Mouse (Mus musculus) gastrocnemius, postnatal 36 days (tissue): Measurements from ENCODE around the gene Dus3l. TPM values are rescaled to one million over a fixed set of nuclear protein-coding genes. Genes with fewer than 3 reads are reported as not detected.
A peak's percentile ranks its signal among the peaks of the same experiment; 100 is the strongest.

ENCODE experiments used
- DNase-seq, 2 experiments: peaks; one replicate each; pipeline ENCODE4 v3.0.0; 2022
- intact Hi-C: fragments of 180-260 bp; cut with DNase I; formaldehyde crosslinking; loops from one replicate; pipeline ENCODE4 v1.15.1; 2025
- total RNA-seq, 2 experiments: library from RNA; stranded (reverse); gene quantifications; 2 replicates each; pipeline ENCODE4 v1.2.3; 2021

Dus3l gene
- total RNA-seq, 2 experiments from 2014 or later = 13.4 to 16.1 TPM

GRCm38 (mm10) chr17:56777568-56777967 lies 13.0 kb downstream of the Dus3l start:
- DNase-seq = no peak
- intact Hi-C loops = no loop called here

DNA sequence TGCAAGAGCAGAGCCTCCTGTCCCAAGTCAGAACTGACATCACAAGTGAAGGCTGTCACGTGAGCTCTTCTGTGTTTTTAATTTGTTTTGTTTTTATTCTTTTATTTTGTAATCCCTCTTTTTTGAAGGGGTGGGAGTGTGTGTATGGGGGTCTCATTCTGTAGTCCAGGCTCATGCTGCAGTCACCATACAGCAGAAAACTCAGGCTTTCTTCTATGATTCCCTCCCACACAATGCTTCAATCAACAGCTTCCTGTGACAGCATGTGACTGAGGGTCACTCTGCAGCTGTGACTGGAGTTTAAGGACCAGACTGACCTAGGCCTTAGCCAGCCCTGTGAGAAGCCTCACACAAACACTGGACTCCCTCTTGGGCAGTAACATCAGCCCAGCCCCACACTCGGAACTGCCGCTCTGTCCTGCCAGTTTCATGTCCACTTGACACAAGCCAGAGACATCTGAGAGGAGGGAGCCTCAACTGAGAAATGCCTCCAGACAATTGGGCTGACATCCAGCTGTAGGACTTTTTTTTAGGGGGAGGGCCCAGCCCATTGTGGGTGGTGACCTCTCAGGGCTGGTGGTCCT lies 14.3 kb downstream of the Dus3l start:
- intact Hi-C loops = no loop called here
- DNase-seq = no peak

DNA sequence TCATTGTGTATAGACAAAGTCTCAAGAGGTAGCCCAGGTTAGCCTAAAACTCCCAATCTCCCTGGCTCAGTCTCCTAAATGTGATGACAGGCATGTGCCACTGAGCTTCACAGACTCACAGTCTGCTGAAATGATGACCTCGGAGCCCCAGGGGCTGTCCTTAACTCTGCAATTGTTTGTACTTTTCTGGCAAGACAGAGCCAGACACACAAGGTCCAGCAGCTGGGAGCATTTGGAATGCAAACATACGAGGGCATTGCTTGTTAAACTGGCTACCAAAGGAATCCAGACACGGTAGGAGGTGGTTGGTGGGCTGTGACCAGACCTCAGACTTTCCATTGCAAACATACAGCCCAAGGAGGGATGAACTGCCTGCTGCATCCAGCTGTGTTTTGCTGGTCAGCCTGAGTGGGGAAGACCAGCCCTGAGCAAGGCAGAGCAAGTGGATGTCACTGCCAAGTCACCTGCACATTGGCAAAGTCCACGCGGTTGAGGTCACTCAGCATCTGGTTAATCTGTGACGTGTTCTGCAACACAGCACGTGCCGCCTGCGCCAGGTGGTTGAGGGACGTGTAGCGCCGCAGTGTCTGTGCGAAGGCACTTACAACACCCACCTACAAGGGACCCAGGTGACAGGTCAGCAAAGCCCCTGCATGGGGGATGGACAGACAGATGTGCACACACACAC lies 15.9 kb downstream of the Dus3l start:
- no peak for DNase-seq
- intact Hi-C loops = no loop called here

DNA sequence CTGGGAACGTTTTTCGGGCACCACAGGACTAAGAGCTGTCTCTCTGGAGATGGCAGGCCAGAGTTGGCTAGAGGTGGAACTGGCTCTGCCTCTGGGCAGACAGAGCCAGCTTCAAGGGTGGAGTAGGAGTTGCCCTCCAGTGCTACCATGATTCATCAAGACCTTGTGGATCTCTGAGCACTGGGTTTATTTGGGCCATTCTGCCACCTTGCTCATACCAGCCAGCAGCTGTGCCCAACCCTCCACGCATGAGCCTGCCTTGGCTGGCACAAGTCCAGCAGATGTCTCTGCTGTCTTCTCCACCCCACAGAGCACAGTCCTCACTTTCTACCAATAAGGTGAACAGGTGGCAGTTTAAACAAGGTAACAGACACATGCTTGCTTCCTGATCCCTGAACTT lies 24.3 kb downstream of the Dus3l start:
- DNase-seq = no peak
- intact Hi-C loops = no loop called here

DNA sequence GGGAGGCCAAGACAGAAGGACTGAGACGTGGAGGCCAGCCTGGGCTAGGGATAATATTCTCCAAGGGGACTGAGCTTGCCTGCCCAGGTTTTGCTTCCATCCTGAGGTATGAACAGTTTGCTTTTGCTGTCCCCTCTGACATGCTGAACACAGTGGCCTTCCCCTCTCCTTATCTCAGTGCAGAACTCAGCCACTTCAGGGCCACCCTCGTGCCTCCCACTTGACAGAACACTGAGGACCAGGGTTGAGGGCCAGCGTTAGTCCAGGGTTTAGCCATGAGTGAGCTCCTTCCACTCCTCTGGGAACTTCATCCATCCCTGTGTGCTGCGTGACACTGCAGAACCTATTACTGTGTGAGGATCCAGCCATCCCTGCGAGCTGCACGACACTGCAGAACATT lies 24.7 kb downstream of the Dus3l start:
- no peak for DNase-seq
- intact Hi-C loops = no loop called here

GRCm38 (mm10) chr17:56792588-56792987 lies 28.0 kb downstream of the Dus3l start:
- intact Hi-C loops = no loop called here
- DNase-seq = no peak

DNA sequence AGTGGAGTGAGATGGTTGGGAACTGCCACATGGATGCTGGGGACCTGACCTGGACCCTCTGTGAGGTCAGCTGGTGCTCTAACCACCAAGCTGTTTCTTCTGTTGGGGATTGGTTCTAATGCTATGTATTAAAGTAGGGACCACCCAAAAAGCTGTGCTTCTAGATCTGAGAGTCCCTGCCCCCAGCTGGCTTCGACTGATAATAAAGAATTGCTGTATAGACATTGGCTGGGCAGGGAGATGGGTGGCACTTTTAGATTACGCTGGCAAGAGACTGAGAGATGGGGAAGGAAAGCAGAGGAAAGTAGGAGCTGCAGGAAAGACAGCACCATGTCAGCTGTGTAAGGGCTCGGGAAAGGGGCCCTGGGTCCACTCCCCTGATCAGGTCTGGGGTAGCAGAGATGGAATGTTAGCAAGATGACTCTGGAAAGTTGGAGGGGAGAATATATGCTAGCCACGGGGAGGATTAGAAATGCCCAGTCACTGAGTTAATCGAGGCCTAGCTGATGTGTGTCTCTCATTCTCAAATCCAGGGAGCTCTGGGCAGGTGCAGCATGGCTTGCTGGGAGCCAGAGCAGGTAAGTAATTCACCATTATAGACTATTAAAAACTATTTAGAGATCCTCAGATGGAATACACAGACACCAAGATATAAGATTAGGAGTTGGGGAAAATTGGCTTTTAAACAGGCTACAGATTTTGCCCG lies 29.2 kb downstream of the Dus3l start:
- intact Hi-C loops = no loop called here
- no peak for DNase-seq

DNA sequence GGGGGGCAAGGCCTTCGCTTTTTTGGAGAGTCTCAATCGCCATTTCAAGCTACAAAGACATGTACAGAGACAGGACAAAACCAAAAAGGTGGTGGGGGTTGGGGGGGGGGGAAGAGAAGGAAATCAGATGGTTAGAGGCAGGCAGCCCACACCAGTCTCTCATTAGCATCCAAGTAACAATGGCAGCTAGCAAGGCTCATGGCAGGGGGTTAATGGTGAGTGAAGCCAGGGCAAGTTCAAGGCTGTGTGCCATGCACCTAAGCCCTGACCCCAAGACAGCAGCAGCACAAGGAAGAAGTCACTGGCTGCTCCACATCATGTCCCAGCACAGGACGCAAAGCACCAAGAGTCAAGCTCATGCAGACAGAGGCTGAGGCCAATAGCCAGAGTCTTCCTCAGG lies 34.7 kb downstream of the Dus3l start:
- intact Hi-C loops = no loop called here
- no peak for DNase-seq

GRCm38 (mm10) chr17:56802065-56802464 lies 37.5 kb downstream of the Dus3l start:
- intact Hi-C loops = no loop called here
- no peak for DNase-seq

DNA sequence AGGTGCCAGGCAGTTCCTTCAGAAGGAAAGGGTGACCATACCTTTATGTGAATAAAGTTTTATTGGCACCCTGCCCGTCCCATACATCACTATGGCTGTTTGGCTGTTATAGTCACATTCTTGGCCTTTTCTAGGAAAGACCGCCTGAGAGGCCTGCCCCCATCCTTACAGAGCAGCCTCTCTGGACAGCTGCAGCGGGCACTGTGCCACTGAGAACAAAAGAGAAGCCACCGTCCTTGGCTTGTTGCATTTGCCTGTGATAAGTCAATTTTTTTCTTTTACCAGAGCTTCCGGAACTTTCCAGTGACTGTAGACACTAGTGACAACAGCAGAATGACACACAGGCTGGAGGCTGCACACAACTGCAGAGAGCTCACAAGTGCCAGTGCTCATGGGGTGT lies 40.4 kb downstream of the Dus3l start:
- DNase-seq = peak in 1 of 2 experiments; percentile 1
- intact Hi-C loops = loop anchor here (5.0 kb wide), 1 partner anchor 362 kb away; no protein-coding TSS in a partner anchor

DNA sequence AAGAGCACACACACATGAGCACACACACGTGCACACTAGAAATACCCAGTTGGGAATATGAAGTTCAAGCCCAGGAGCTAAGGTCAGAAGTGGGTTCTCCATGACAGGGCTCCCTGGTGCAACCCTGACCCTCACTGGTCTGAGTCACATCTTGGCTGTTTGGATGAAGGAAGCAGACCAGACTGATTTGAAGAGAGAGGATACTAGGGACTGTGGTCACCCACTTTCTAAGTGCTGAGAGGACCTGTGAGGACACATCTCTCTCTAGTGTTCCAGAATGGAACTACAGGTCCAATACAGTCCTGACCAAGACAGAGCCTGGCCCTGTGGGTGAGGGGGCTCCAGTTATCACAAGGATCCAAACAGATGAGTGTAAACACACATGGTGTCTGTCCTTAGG lies 41.2 kb downstream of the Dus3l start:
- intact Hi-C loops = loop anchor here (5.0 kb wide), 1 partner anchor 362 kb away; no protein-coding TSS in a partner anchor
- DNase-seq = no peak

DNA sequence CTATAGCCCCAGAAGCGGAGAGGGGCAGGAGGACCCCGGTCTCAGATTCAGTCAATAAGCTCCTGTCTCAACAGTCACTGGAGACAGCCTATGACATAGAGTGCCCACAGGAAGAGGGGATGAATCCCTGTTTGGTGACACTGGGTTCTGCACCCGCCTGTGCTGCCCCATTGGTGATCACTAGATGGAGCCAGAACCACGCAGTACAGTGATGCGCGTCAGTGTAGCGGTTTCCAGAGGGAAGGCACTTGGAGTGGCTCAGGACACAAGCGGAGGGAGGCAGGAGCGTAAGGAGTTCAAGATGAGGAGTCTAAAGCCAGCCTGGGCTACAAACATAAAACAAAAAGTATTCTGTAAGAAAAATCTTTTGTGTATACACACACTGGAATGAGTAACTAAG lies 44.0 kb downstream of the Dus3l start:
- intact Hi-C loops = loop anchor here (2.0 to 5.0 kb wide), 3 partner anchors 50 to 359 kb away; no protein-coding TSS in a partner anchor

GRCm38 (mm10) chr17:56810245-56810644 lies 45.7 kb downstream of the Dus3l start:
- intact Hi-C loops = no loop called here
- peak; percentile 65 to 83 for DNase-seq

More for the DNA sequence above, 44.0 kb downstream of the Dus3l start:
- peak; percentile 67 to 69 for DNase-seq

GRCm38 (mm10) chr17:56814316-56815056 lies 49.9 kb downstream of the Dus3l start:
- peak; percentile 68 to 83 for DNase-seq
- intact Hi-C loops = no loop called here

DNA sequence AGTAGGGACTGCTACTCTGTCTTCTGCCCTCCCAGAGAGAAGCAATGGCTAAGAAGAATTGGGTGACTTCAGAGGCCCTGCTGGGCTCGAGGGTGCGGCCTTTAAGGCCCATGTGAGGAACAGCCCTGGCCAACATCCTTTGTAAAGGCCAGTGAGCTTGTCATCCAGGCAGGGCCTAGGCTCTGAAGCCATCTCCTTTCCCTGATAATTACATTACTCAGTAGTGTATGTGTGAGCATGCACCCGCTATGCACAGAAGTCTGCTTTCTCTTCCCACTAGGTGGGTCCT lies 50.4 kb downstream of the Dus3l start:
- intact Hi-C loops = no loop called here
- no peak for DNase-seq

DNA sequence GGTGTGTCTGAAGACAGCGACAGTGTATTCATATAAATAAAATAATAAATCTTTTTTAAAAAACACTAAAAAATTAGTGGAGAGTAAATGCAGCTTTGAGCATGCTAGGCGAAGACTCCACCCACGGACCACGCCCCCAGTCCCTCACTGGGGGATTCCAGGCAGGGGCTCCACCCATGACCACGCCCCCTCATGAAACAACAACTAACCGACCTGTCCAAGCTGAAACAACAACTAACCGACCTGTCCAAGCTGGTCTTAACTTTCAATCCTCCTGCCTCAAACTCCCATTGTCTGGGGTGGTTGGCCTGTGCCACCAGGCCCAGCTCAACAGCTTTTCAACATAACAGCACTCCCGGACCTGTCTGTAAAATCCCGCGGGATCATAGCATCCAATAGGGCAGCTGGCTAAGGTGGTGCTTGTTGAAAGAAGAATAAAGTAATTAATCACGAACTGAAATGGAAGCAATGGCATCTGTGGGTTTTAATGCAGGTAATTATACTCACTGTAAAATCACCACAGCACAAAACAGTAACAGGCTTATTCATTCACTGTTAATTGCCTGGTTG lies 53.6 kb downstream of the Dus3l start:
- intact Hi-C loops = no loop called here

DNA sequence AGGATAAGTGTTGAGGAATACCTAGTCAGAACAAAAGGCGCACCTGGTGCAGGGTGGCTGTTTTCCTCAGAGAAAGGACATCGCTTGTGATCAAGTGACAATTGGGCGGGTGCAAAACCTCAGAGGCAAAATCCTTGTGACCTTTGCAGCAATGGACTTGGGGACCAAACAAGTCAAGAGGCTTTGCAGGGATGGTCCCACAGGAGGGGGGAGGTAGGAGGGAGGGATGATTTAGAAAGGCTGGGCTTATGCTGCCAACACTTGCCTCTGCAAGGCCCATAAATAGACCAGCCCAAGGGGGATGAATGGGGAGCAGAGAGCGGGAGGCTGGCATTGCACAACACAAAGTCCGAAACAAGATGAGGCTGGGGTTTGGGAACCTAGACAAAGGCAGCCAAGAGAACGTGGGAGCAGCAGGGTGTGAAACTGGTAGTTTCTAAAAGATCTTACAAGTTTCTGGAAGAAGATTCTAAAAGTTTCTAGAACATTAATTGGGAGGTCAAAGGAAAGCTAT lies 54.5 kb downstream of the Dus3l start:
- intact Hi-C loops = no loop called here

More for the DNA sequence above, 53.6 kb downstream of the Dus3l start:
- DNase-seq = no peak

More for the DNA sequence above, 54.5 kb downstream of the Dus3l start:
- no peak for DNase-seq
